Mouse (Mus musculus): Measurements from ENCODE around the gene Ifit3.

Ifit3 gene

GRCm38 (mm10) chr19:34627496-34627895 lies 44.2 kb downstream of the Ifit3 start:
- CTCF ChIA-PET = no interaction called here
- POLR2A ChIA-PET = no interaction called here

DNA sequence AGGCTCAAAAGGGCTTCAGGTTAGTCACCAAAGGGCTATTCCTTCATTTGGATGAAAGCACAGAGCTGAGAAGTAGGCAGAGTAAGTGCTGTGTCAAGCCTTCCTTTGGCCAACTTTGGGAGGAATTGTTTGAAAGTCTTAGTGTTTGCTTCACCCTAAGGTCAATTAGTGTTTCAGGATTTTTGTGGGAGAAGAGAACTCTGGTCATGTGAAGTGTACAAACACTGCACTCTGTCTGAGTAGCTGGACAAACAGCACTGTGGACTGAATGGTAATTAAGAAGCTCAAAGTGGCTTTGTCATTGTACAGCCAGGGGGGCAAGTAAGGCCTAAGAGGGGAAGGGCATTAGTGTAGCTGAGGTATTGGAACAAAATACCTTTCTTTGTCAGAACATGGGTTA lies 48.2 kb downstream of the Ifit3 start:
- ChIA-PET CTCF (no interaction called here), POLR2A (no interaction called here)

GRCm38 (mm10) chr19:34633484-34633883 lies 50.2 kb downstream of the Ifit3 start:
- CTCF ChIA-PET = interaction anchor here in 1 of 4 experiments (0.8 kb wide), 1 partner anchor 245 kb away, joined by 4 read pairs; no protein-coding TSS in a partner anchor
- POLR2A ChIA-PET = no interaction called here

- ChIA-PET POLR2A (interaction anchor here in 1 of 4 experiments (0.9 kb wide), 1 partner anchor 26 kb away, joined by 5 read pairs; no protein-coding TSS in a partner anchor), CTCF (interaction anchor here (0.5 to 3.9 kb wide), 21 partner anchors 15 to 1790 kb away, joined by 3 to 41 read pairs (median 4); partner anchors contain the start of gene Ifit2 (in 3 of the 4))
These were observed 53.7 kb downstream of the Ifit3 start for GRCm38 (mm10) chr19:34636933-34637557.

Measured in embryonic stem cell, embryonic (primary cell).